Mouse (Mus musculus) intestine, postnatal 0 days (tissue): ENCODE results near the gene Saysd1. TPM values are rescaled to one million over a fixed set of nuclear protein-coding genes. Genes with fewer than 3 reads are reported as not detected.

Experiments
- ATAC-seq: fragments of 200-750 bp; cut with Nextera tagmentation; 2 replicates; pipeline ENCODE4 v1.8.0; 2017; ENCODE audit warnings: mild to moderate bottlenecking, moderate TSS enrichment, moderate library complexity
- H3K27ac ChIP-seq: fragments of 300-500 bp; sonication (generic); 2 replicates; pipeline ENCODE4 v1.5.1; 2014; ENCODE audit warnings: mild to moderate bottlenecking, low read depth, low read length, moderate library complexity
- H3K27me3 ChIP-seq: fragments of 300-500 bp; sonication (generic); replicated peaks from 2 replicates; pipeline ENCODE4 v1.6.1; 2014; ENCODE audit warnings: low read length, mixed read lengths; ENCODE audit not compliant: control insufficient read depth, insufficient read depth
- H3K36me3 ChIP-seq: fragments of 300-500 bp; sonication (generic); 2 replicates; pipeline ENCODE4 v1.6.1; 2014; ENCODE audit warnings: mild to moderate bottlenecking, moderate library complexity; ENCODE audit not compliant: control insufficient read depth, insufficient read depth
- H3K4me1 ChIP-seq: fragments of 300-500 bp; sonication (generic); replicated peaks from 2 replicates; pipeline ENCODE4 v1.6.1; 2014; ENCODE audit warnings: antibody characterized with exemption, low read length, mixed read lengths; ENCODE audit not compliant: control insufficient read depth, insufficient read depth
- H3K4me2 ChIP-seq: fragments of 300-500 bp; sonication (generic); replicated peaks from 2 replicates; pipeline ENCODE4 v1.6.1; 2014; ENCODE audit warnings: low read depth, mild to moderate bottlenecking, moderate library complexity
- H3K4me3 ChIP-seq: fragments of 300-500 bp; sonication (generic); 2 replicates; pipeline ENCODE4 v1.5.1; 2014; ENCODE audit warnings: low read depth, low read length
- H3K9ac ChIP-seq: fragments of 300-500 bp; sonication (generic); 2 replicates; pipeline ENCODE4 v1.6.1; 2014; ENCODE audit warnings: mild to moderate bottlenecking, low read depth, low read length
- H3K9me3 ChIP-seq: fragments of 300-500 bp; sonication (generic); 2 replicates; pipeline ENCODE4 v1.6.1; 2016; ENCODE audit warnings: mixed run types; ENCODE audit not compliant: control insufficient read depth
- CTCF ChIP-seq: sonication (generic); IDR thresholded peaks from 2 replicates; pipeline ENCODE4 v1.5.1; 2016; ENCODE audit warnings: low read depth, mild to moderate bottlenecking, control low read depth, antibody characterized with exemption, moderate library complexity
- WGBS: fragments of 180-500 bp; shearing (Covaris S2); extraction: QIAGEN DNeasy Blood & Tissue Kit; methylation state at CpG from one replicate; pipeline ENCODE4 v1.1.7; 2014; 5-methylcytosine and 5-hydroxymethylcytosine counted together
- polyA plus RNA-seq: library from polyadenylated mRNA; unstranded; fragments of >200 nt; fragmentation: Nextera tagmentation; extraction: Ambion mirVana; gene quantifications from 2 replicates; pipeline ENCODE4 v1.2.1, GENCODE M21; 2015

Saysd1 gene
- polyA plus RNA-seq, 1 experiment from 2014 or later: 55.6 TPM

DNA sequence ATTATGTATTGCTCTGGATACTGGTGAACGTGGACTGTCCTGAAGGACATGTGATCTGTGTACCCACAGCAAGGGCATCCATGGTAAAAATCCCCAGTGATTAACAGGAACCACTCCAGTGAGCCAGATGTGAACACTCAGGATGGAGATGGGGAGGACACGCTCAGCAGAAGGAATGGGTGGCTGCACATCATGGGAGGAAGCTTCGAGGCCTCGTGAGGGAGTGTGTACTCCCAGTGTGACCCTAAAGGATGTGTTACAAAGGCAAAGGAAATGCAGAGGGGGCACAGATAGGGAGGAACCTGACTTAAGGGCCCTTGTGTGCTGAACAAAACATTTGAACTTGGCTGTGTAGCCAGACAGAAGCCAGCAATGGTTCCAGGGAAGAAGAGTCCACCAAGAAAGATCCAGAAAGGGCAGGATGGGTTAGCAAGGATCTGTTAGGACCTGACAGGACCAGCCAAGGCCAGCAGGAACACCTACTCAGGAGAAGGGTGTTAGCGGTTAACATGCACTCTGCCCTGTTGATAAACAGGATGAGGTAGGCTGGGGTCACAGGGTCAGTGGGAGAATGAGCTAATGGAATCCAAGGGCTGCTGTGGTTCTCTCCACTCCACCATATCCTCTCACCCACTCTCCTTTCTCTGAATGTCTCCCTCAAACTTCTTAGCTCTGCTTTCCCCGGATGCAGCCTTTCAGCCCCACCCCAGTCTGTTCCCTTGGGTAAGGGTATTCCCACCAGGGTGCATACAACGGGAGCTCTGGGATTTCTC lies 25.0 kb downstream of the Saysd1 start:
- Histone ChIP-seq H3K36me3 (no peaks in the 10 kb centered on the region), H3K9ac (no peak overlapping the region), H3K27ac (no peak overlapping the region), H3K4me3 (no peak overlapping the region), H3K27me3 (no peaks in the 10 kb centered on the region), H3K9me3 (no peaks in the 10 kb centered on the region), H3K4me1 (no peaks in the 10 kb centered on the region), H3K4me2 (no peak overlapping the region)
- ATAC-seq: no peak
- WGBS: 54% methylated on average over 7 of the region's 7 CpGs
- no peak for TF ChIP-seq CTCF

GRCm38 (mm10) chr14:20112218-20112617 lies 26.1 kb downstream of the Saysd1 start:
- Histone ChIP-seq H3K9me3 (no peaks in the 10 kb centered on the region), H3K27me3 (no peaks in the 10 kb centered on the region), H3K4me2 (no peak overlapping the region), H3K27ac (no peak overlapping the region), H3K4me1 (no peaks in the 10 kb centered on the region), H3K36me3 (no peaks in the 10 kb centered on the region), H3K9ac (no peak overlapping the region), H3K4me3 (no peak overlapping the region)
- ATAC-seq: no peak
- TF ChIP-seq CTCF: peak; percentile 32; the same call in 1 of the 2 replicates
- WGBS: 79% methylated on average over 3 of the region's 3 CpGs

- 44% methylated on average over 1 of the region's 1 CpGs for WGBS
- Histone ChIP-seq H3K9ac (no peak overlapping the region), H3K4me2 (no peak overlapping the region), H3K9me3 (no peaks in the 10 kb centered on the region), H3K4me3 (no peak overlapping the region), H3K27me3 (no peaks in the 10 kb centered on the region), H3K27ac (peak overlapping the region; percentile 7; the same call in 1 of the 2 replicates), H3K4me1 (no peaks in the 10 kb centered on the region), H3K36me3 (no peaks in the 10 kb centered on the region)
- ATAC-seq: peak; percentile 24
- TF ChIP-seq CTCF: no peak
These were observed 27.4 kb downstream of the Saysd1 start for GRCm38 (mm10) chr14:20110945-20111344.

DNA sequence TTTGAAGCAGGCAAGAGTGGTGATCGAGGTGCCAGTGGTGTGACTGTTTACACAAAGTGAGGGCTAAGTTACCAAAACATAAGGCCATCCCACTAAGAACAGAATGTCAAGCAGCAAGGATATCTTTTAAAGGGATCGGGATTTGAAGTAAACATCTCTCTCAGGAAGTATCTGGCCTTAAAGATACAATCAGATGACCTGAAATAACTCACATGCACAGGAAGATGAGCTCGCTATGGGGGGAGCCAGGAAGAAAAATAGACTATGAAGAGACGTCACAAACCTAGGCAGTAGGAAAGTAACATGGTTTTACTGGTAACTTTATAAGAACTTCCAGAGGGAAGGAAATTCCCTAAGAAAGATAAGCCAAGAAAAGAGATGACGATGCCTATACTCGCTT lies 32.1 kb downstream of the Saysd1 start:
- no peak overlapping the region for H3K4me2 ChIP-seq
- no peak overlapping the region for H3K27ac ChIP-seq
- H3K9me3 ChIP-seq: no peaks in the 10 kb centered on the region
- H3K4me3 ChIP-seq: no peak overlapping the region
- H3K9ac ChIP-seq: no peak overlapping the region
- H3K36me3 ChIP-seq: no peaks in the 10 kb centered on the region
- TF ChIP-seq CTCF: no peak
- H3K4me1 ChIP-seq: no peaks in the 10 kb centered on the region
- no peaks in the 10 kb centered on the region for H3K27me3 ChIP-seq
- ATAC-seq: no peak
- WGBS: 51% methylated on average over 6 of the region's 6 CpGs

- H3K4me3 ChIP-seq: no peak overlapping the region
- no peak for TF ChIP-seq CTCF
- 31% methylated on average over 4 of the region's 4 CpGs for WGBS
- H3K27ac ChIP-seq: no peak overlapping the region
- H3K9ac ChIP-seq: no peak overlapping the region
- no peaks in the 10 kb centered on the region for H3K27me3 ChIP-seq
- H3K4me2 ChIP-seq: no peak overlapping the region
- ATAC-seq: no peak
- H3K9me3 ChIP-seq: no peaks in the 10 kb centered on the region
- no peaks in the 10 kb centered on the region for H3K36me3 ChIP-seq
- no peaks in the 10 kb centered on the region for H3K4me1 ChIP-seq
These were observed 35.1 kb downstream of the Saysd1 start for GRCm38 (mm10) chr14:20103207-20103606.

DNA sequence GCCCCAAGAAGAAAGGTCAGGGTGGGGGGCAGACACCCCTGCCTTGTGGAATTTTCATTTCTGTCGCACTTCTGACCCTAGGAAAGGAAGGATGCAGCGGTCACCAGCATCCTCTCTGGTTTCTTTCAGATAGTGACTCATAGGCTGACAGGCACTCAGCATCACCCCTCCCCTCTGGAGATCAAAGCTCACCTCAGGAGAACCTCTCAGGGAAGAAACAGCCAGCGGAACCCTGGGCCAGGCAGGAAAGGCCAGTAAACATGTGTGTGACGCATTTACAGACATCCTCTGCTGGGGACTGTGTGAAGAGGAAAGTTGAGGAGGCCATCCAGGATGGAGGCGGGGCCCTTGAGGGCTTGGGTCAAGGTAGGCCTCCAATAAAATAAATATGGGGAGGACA lies 40.3 kb downstream of the Saysd1 start:
- Histone ChIP-seq H3K9ac (no peak overlapping the region), H3K4me3 (no peak overlapping the region), H3K9me3 (no peaks in the 10 kb centered on the region), H3K27ac (no peak overlapping the region), H3K4me1 (no peaks in the 10 kb centered on the region), H3K4me2 (no peak overlapping the region), H3K36me3 (no peaks in the 10 kb centered on the region), H3K27me3 (no peaks in the 10 kb centered on the region)
- WGBS: 29% methylated on average over 5 of the region's 5 CpGs
- TF ChIP-seq CTCF: no peak
- ATAC-seq: peak; percentile 28; the same call in 1 of the 2 replicates
